In the genomic region with DNA sequence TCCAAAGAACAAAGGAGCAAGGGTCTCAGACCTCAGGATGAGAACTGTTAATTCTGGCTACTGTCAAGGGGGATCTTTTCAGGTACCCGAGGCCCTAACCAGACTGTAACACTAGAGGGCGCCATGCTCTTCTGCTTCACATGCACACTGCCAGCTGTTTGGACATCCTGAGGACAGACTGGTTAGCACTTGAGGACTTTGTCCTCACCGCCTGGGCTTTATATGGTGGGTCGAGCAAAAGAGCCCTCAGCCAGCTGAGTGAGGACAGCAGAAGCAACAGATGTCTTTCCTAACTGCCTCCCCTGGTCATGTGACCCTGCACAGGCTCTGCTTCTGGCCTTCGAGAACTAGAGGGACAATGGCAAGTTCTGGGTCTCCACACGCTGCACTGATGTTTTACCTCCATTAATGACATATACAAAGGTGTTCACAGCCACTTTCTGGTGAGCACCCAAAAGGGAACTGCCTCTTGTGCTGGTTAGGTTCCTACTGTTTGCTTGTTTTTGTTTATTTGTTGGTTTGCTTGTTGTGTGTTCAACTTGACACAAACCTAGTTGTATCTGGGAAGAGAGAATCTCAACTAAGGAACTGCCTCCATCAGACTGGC, we compare ENCODE assay signal across 8 mouse cellular contexts. TPM values are rescaled to one million over a fixed set of nuclear protein-coding genes. Genes with fewer than 3 reads are reported as not detected.
DNase-seq lines count a peak whose midpoint lies in the region; ATAC-seq and TF ChIP-seq lines count a peak whose summit lies in the region.

No protein-coding gene starts in this region.

- peaks cover 4% of the 10 kb centered on the region; the same call in 1 of the 2 replicates for H3K9me3 ChIP-seq in midbrain, embryonic 10.5 days (replicated peaks)

- in situ Hi-C loops in Patski (cut with MboI; ENCODE audit: low pct_unique_long_range_greater_than_20kb): loop anchor here (5.0 to 10.0 kb wide), 2 partner anchors 199 to 287 kb away; no protein-coding TSS in a partner anchor

- H3K4me3 ChIP-seq in midbrain, embryonic 10.5 days: no peak overlapping the region

- no peaks in the 10 kb centered on the region for H3K36me3 ChIP-seq in midbrain, embryonic 10.5 days

- DNase-seq in Patski (ENCODE audit: low read depth, low spot score): no peak
- peak; percentile 91 to 94 for DNase-seq in cerebellum, postnatal 10 days
- peak; percentile 77 to 82 for DNase-seq in frontal cortex, postnatal 25 days (ENCODE audit: low spot score in 2 of 2)
- peak; percentile 83 for DNase-seq in induced T-regulatory cell, adult 2 months (ENCODE audit: low read depth)
- peak; percentile 46 to 72 for DNase-seq in left cerebral cortex, adult 8-10 months (ENCODE audit: low spot score in 2 of 2)
- DNase-seq in midbrain, embryonic 10.5 days (ENCODE audit: low spot score): peak; percentile 84
- DNase-seq in right cerebral cortex, postnatal 36 days (ENCODE audit: low spot score in 2 of 2): peak; percentile 72 to 73
- DNase-seq in urinary bladder, postnatal 4 days (ENCODE audit: low spot score in 2 of 2): peak; percentile 71 to 85

- WGBS in midbrain, embryonic 10.5 days: 32% methylated on average over 6 of the region's 6 CpGs

- peaks cover 3% of the 10 kb centered on the region for H3K27me3 ChIP-seq in Patski
- no peaks in the 10 kb centered on the region; the same call in 1 of the 2 replicates for H3K27me3 ChIP-seq in midbrain, embryonic 10.5 days (ENCODE audit: low read depth, poor library complexity, severe bottlenecking)

- ATAC-seq in Patski: no peak

- CTCF ChIA-PET in Patski (lab: Charles Lee): interaction anchor here (0.6 to 3.4 kb wide), 15 partner anchors 10 to 297 kb away, joined by 3 to 43 read pairs (median 5); partner anchors contain the start of genes B9d1 and Mapk7

- TF ChIP-seq CTCF in Patski (IDR thresholded peaks at IDR 0.05): peak; percentile 81

- 0 out of 2 replicates have a peak overlapping the region, but pooled peaks have one; percentile 34 for H3K27ac ChIP-seq in midbrain, embryonic 10.5 days (replicated peaks)

- POLR2A ChIA-PET in Patski (lab: Charles Lee): interaction anchor here (0.5 to 1.9 kb wide), 2 partner anchors 86 to 494 kb away, joined by 4 to 11 read pairs; partner anchors contain the start of gene B9d1

- H3K4me1 ChIP-seq in midbrain, embryonic 10.5 days: no peaks in the 10 kb centered on the region

RNA-seq across cellular contexts. Expression of gene Rnf112, which starts 35.9 kb away (rescaled TPM):
- polyA plus RNA-seq in Patski (2021): not detected
- 100 to 1,000 TPM; 223 to 281 (median 257) TPM for total RNA-seq in left cerebral cortex, adult 8-10 months (2022)
- 0.42 and 0.66 TPM in 2 replicates for polyA plus RNA-seq in midbrain, embryonic 10.5 days (2016; fragmentation: Nextera tagmentation; extraction: Ambion mirVana)

RNA-seq across cellular contexts. Expression of gene Slc47a1, which starts 39.9 kb away (rescaled TPM):
- 0.09 TPM for polyA plus RNA-seq in Patski (2021)
- total RNA-seq in left cerebral cortex, adult 8-10 months (2022): 1 to 10 TPM; 1.6 to 3.3 (median 2.9) TPM
- 0.10 TPM in 1 of 2 replicates, not detected in the other for polyA plus RNA-seq in midbrain, embryonic 10.5 days (2016; fragmentation: Nextera tagmentation; extraction: Ambion mirVana)
